Mouse (Mus musculus): ENCODE results near the gene Aco2. TPM values are rescaled to one million over a fixed set of nuclear protein-coding genes. Genes with fewer than 3 reads are reported as not detected.

Aco2 gene
- polyA plus RNA-seq, 2 experiments = 72.1 to 85.0 TPM

DNA sequence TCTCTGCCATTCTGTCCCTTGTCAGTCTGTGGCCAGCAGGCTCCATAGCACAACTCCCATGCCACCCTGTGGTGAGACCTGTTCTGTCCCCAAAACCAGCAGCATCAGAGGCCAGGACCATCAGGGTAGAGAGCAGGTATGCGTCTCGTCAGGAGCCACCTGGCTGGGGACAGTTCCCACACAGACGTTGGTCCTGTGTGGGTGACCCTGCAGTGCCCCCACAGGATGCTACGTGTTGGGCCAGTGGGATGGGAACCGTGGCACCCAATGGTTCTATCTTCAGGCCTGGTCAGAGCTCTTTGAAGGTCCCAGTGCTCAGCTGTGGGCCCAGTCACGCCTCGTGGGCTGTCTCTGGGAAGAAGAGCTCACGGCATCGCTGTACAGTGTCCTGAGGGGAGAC, 79.0 kb downstream of the Aco2 start:
- Histone ChIP-seq H3K4me1 (replicated peaks; ENCODE audit: control insufficient read depth in 2 of 2, insufficient read depth in 2 of 2, low read length in 1 of 2) (no peaks in the 10 kb centered on the region; a peak in 1 of 4 replicates), H3K4me3 (ENCODE audit: insufficient read depth in 1 of 2, low read depth in 2 of 2, low read length in 2 of 2) (no peak overlapping the region), H3K27ac (no peak overlapping the region), H3K4me2 (ENCODE audit: low read depth) (no peak overlapping the region), H3K9ac (replicated peaks) (no peak overlapping the region), H3K36me3 (replicated peaks; ENCODE audit: control insufficient read depth, insufficient read depth, low read depth) (peaks cover 4% of the 10 kb centered on the region), H3K27me3 (ENCODE audit: control insufficient read depth, insufficient read depth, low read length) (no peaks in the 10 kb centered on the region), H3K9me3 (ENCODE audit: control insufficient read depth, low read length) (no peaks in the 10 kb centered on the region)
- no peak for DNase-seq (ENCODE audit: low read depth in 3 of 3, low spot score in 3 of 3)
- ATAC-seq (ENCODE audit: insufficient read depth) = no peak
- TF ChIP-seq EP300 (IDR thresholded peaks at IDR 0.05; ENCODE audit: low read depth) (no peak), CTCF (IDR thresholded peaks at IDR 0.05; ENCODE audit: low read depth) (no peak)
- WGBS (ENCODE audit: insufficient replicate concordance) = 82% methylated on average over 9 of the region's 9 CpGs

DNA sequence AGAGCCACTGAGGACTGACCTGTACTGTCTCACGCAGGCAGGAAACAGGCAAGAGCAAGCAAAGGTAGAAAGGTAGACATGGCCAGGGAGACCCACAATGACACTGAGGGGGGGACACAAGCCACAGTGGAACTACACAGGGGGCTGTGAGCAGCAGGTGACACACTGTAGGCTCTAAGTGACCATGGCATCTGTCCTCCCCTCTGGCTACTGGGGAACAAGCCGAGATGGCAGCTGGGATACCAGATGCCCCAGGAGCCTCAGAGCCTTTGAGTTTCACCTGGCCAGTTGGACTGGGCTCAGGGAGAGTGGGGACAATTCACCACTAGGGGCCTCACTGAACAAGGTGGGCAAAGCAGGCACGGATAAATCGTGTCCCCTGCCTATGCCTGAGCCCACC, 80.2 kb downstream of the Aco2 start:
- DNase-seq (ENCODE audit: low read depth in 3 of 3, low spot score in 3 of 3) (no peak), ATAC-seq (ENCODE audit: insufficient read depth) (no peak)
- H3K27me3 ChIP-seq (ENCODE audit: control insufficient read depth, insufficient read depth, low read length) = no peaks in the 10 kb centered on the region
- H3K36me3 ChIP-seq (replicated peaks; ENCODE audit: control insufficient read depth, insufficient read depth, low read depth) = peaks cover 4% of the 10 kb centered on the region
- H3K9me3 ChIP-seq (ENCODE audit: control insufficient read depth, low read length) = no peaks in the 10 kb centered on the region
- no peak overlapping the region for H3K4me2 ChIP-seq (ENCODE audit: low read depth)
- no peak for TF ChIP-seq EP300 (IDR thresholded peaks at IDR 0.05; ENCODE audit: low read depth)
- TF ChIP-seq CTCF (IDR thresholded peaks at IDR 0.05; ENCODE audit: low read depth) = no peak
- H3K9ac ChIP-seq (replicated peaks) = no peak overlapping the region
- H3K4me3 ChIP-seq (ENCODE audit: insufficient read depth in 1 of 2, low read depth in 2 of 2, low read length in 2 of 2) = no peak overlapping the region
- no peaks in the 10 kb centered on the region; a peak in 1 of 4 replicates for H3K4me1 ChIP-seq (replicated peaks; ENCODE audit: control insufficient read depth in 2 of 2, insufficient read depth in 2 of 2, low read length in 1 of 2)
- H3K27ac ChIP-seq = no peak overlapping the region
- 78% methylated on average over 4 of the region's 4 CpGs for WGBS (ENCODE audit: insufficient replicate concordance)

DNA sequence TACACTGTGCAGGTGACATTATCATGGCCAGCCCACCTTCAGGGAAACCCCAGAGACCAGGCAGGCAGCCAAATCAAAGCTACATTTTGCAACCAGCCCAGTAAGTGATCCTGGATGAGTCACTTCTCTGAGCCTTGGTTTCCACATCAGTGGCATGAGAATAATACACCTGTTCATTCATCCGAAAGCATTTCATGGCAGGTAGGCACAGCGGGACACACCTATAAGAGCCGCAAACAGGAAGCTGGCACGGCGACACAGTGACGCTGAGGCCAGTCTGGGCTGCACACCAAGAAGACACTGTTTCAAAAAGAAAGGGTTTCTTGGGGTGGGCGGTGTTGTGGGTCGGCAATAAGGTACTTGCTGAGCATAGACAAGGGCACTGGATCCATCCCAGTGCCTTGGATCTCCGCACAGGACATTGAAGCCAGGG, 82.1 kb downstream of the Aco2 start:
- Histone ChIP-seq H3K27ac (no peak overlapping the region), H3K4me2 (ENCODE audit: low read depth) (no peak overlapping the region), H3K27me3 (ENCODE audit: control insufficient read depth, insufficient read depth, low read length) (no peaks in the 10 kb centered on the region), H3K36me3 (replicated peaks; ENCODE audit: control insufficient read depth, insufficient read depth, low read depth) (peaks cover 4% of the 10 kb centered on the region), H3K4me3 (ENCODE audit: insufficient read depth in 1 of 2, low read depth in 2 of 2, low read length in 2 of 2) (no peak overlapping the region), H3K4me1 (replicated peaks; ENCODE audit: control insufficient read depth in 2 of 2, insufficient read depth in 2 of 2, low read length in 1 of 2) (peaks cover 3 to 5% of the 10 kb centered on the region in 2 experiments; a peak in 3 of 4 replicates), H3K9me3 (ENCODE audit: control insufficient read depth, low read length) (no peaks in the 10 kb centered on the region), H3K9ac (replicated peaks) (no peak overlapping the region)
- no peak for TF ChIP-seq EP300 (IDR thresholded peaks at IDR 0.05; ENCODE audit: low read depth)
- no peak for TF ChIP-seq CTCF (IDR thresholded peaks at IDR 0.05; ENCODE audit: low read depth)
- WGBS (ENCODE audit: insufficient replicate concordance) = 83% methylated on average over 9 of the region's 9 CpGs
- ATAC-seq (ENCODE audit: insufficient read depth) = no peak
- no peak for DNase-seq (ENCODE audit: low read depth in 3 of 3, low spot score in 3 of 3)

- Histone ChIP-seq H3K4me3 (ENCODE audit: insufficient read depth in 1 of 2, low read depth in 2 of 2, low read length in 2 of 2) (no peak overlapping the region), H3K27me3 (ENCODE audit: control insufficient read depth, insufficient read depth, low read length) (no peaks in the 10 kb centered on the region), H3K4me1 (replicated peaks; ENCODE audit: control insufficient read depth in 2 of 2, insufficient read depth in 2 of 2, low read length in 1 of 2) (peaks cover 4 to 7% of the 10 kb centered on the region in 2 experiments; a peak in 3 of 4 replicates), H3K9ac (replicated peaks) (no peak overlapping the region), H3K36me3 (replicated peaks; ENCODE audit: control insufficient read depth, insufficient read depth, low read depth) (peaks cover 4% of the 10 kb centered on the region), H3K27ac (no peak overlapping the region), H3K4me2 (ENCODE audit: low read depth) (no peak overlapping the region), H3K9me3 (ENCODE audit: control insufficient read depth, low read length) (no peaks in the 10 kb centered on the region)
- 86% methylated on average over 6 of the region's 6 CpGs for WGBS (ENCODE audit: insufficient replicate concordance)
- TF ChIP-seq CTCF (IDR thresholded peaks at IDR 0.05; ENCODE audit: low read depth) (no peak), EP300 (IDR thresholded peaks at IDR 0.05; ENCODE audit: low read depth) (no peak)
- ATAC-seq (ENCODE audit: insufficient read depth) (no peak), DNase-seq (ENCODE audit: low read depth in 3 of 3, low spot score in 3 of 3) (no peak)
These were observed 82.6 kb downstream of the Aco2 start for GRCm38 (mm10) chr15:81954716-81955115.

- no peaks in the 10 kb centered on the region for H3K9me3 ChIP-seq (ENCODE audit: control insufficient read depth, low read length)
- H3K4me2 ChIP-seq (ENCODE audit: low read depth) = no peak overlapping the region
- H3K27me3 ChIP-seq (ENCODE audit: control insufficient read depth, insufficient read depth, low read length) = no peaks in the 10 kb centered on the region
- no peak overlapping the region for H3K4me3 ChIP-seq (ENCODE audit: insufficient read depth in 1 of 2, low read depth in 2 of 2, low read length in 2 of 2)
- no peak for ATAC-seq (ENCODE audit: insufficient read depth)
- TF ChIP-seq CTCF (IDR thresholded peaks at IDR 0.05; ENCODE audit: low read depth) = no peak
- TF ChIP-seq EP300 (IDR thresholded peaks at IDR 0.05; ENCODE audit: low read depth) = no peak
- DNase-seq (ENCODE audit: low read depth in 3 of 3, low spot score in 3 of 3) = no peak
- H3K9ac ChIP-seq (replicated peaks) = no peak overlapping the region
- 85% methylated on average over 15 of the region's 15 CpGs for WGBS (ENCODE audit: insufficient replicate concordance)
- H3K36me3 ChIP-seq (replicated peaks; ENCODE audit: control insufficient read depth, insufficient read depth, low read depth) = peaks cover 4% of the 10 kb centered on the region
- H3K4me1 ChIP-seq (replicated peaks; ENCODE audit: control insufficient read depth in 2 of 2, insufficient read depth in 2 of 2, low read length in 1 of 2) = peaks cover 4 to 8% of the 10 kb centered on the region in 2 experiments; a peak in 3 of 4 replicates
- no peak overlapping the region for H3K27ac ChIP-seq
These were observed 83.3 kb downstream of the Aco2 start for GRCm38 (mm10) chr15:81955414-81955813.

Data from liver, embryonic 14.5 days (tissue).